Mouse (Mus musculus) olfactory bulb, adult 2 months (tissue): Measurements from ENCODE around the gene Foxa3.

Source experiments
- CTCF ChIP-seq: fragments of 200-500 bp; IDR thresholded peaks from 2 replicates; pipeline ENCODE4 v1.5.1; 2012; ENCODE audit warnings: low read depth, mild to moderate bottlenecking, low read length, moderate library complexity; ENCODE audit not compliant: insufficient read depth
- POLR2A ChIP-seq: fragments of 200-500 bp; IDR thresholded peaks from 2 replicates; pipeline ENCODE4 v1.6.1; 2012; ENCODE audit warnings: mild to moderate bottlenecking, low read depth, low read length, moderate library complexity; ENCODE audit not compliant: insufficient read depth

GRCm38 (mm10) chr7:19067935-19068334 lies 44.6 kb upstream of the Foxa3 start:
- TF ChIP-seq POLR2A (no peak), CTCF (no peak)
